In genomic region chr1:42696371-42697031, GRCm38 (mm10) we compare ENCODE assay signal across 9 mouse cellular contexts. TPM values are rescaled to one million over a fixed set of nuclear protein-coding genes. Genes with fewer than 3 reads are reported as not detected.
A peak's percentile ranks its signal among the peaks of the same experiment; 100 is the strongest.
DNase-seq lines count a peak whose midpoint lies in the region; ATAC-seq and TF ChIP-seq lines count a peak whose summit lies in the region.
"Had no signal": no experiment of that assay in that cellular context is flagged by ENCODE, and none has a peak within 500 bp of the region (broad histone marks: within the 10 kb centered on the region; RNA-seq: fewer than 3 reads in every experiment).

No protein-coding gene starts in this region.

- H3K4me1 ChIP-seq in brown adipose tissue, adult 24 weeks (ENCODE audit: control insufficient read depth, insufficient read depth, insufficient read length, low read length) = peaks cover 6% of the 10 kb centered on the region
- no peaks in the 10 kb centered on the region for H3K4me1 ChIP-seq in forebrain, embryonic 14.5 days (ENCODE audit: control insufficient read depth, insufficient read depth, low read length)
- peaks cover 39% of the 10 kb centered on the region for H3K4me1 ChIP-seq in neural tube, embryonic 15.5 days

- no peak for TF ChIP-seq CTCF in left cerebral cortex, adult 2 months (IDR thresholded peaks at IDR 0.05)

- H3K27ac ChIP-seq in left cerebral cortex, adult 2 months = peak overlapping the region; percentile 91
- H3K27ac ChIP-seq in brown adipose tissue, adult 24 weeks (replicated peaks; ENCODE audit: low read depth, low read length) = no peak overlapping the region
- peak overlapping the region; percentile 99 for H3K27ac ChIP-seq in forebrain, embryonic 14.5 days (ENCODE audit: low read depth, low read length)
- H3K27ac ChIP-seq in neural tube, embryonic 15.5 days (replicated peaks) = peak overlapping the region; percentile 90

- ATAC-seq in forebrain, embryonic 14.5 days = no peak
- no peak for ATAC-seq in neural tube, embryonic 15.5 days (ENCODE audit: low FRiP score)

- intact Hi-C loops in left cerebral cortex, adult 2 months (cut with DNase I) = loop anchor here (1.0 to 10.0 kb wide), 3 partner anchors 17 to 1662 kb away; no protein-coding TSS in a partner anchor

- DNase-seq in left cerebral cortex, adult 2 months (ENCODE audit: extremely low spot score in 1 of 2, low spot score in 2 of 2) = no peak
- no peak for DNase-seq in left cerebral cortex, adult 18-20 months (ENCODE audit: low spot score in 2 of 2)
- peak; percentile 55 for DNase-seq in forebrain, embryonic 14.5 days (ENCODE audit: low spot score)
- DNase-seq in kidney, postnatal 14 days = peak; percentile 57
- no peak for DNase-seq in spleen, postnatal 10 days (ENCODE audit: low spot score in 2 of 2)
- DNase-seq in gastrocnemius, postnatal 4 days (ENCODE audit: low spot score in 2 of 2) = no peak

- H3K9me3 ChIP-seq in forebrain, embryonic 14.5 days (replicated peaks; ENCODE audit: control insufficient read depth, low read length) = no peaks in the 10 kb centered on the region
- no peaks in the 10 kb centered on the region for H3K9me3 ChIP-seq in neural tube, embryonic 15.5 days (replicated peaks)

- peaks cover 30% of the 10 kb centered on the region for H3K36me3 ChIP-seq in forebrain, embryonic 14.5 days (ENCODE audit: control insufficient read depth, insufficient read depth, low read length)
- H3K36me3 ChIP-seq in neural tube, embryonic 15.5 days = no peaks in the 10 kb centered on the region

- peak overlapping the region; percentile 97 for H3K4me2 ChIP-seq in forebrain, embryonic 14.5 days (ENCODE audit: low read length)
- H3K4me2 ChIP-seq in neural tube, embryonic 15.5 days = peak overlapping the region; percentile 78

- H3K4me3 ChIP-seq in left cerebral cortex, adult 2 months = peak overlapping the region; percentile 62
- H3K4me3 ChIP-seq in brown adipose tissue, adult 24 weeks (ENCODE audit: insufficient read depth, low read depth, low read length) = peak overlapping the region; percentile 43
- peak overlapping the region; percentile 94 for H3K4me3 ChIP-seq in forebrain, embryonic 14.5 days (ENCODE audit: low read depth, low read length)
- H3K4me3 ChIP-seq in neural tube, embryonic 15.5 days (replicated peaks) = peak overlapping the region; percentile 66

- H3K27me3 ChIP-seq in forebrain, embryonic 14.5 days (replicated peaks; ENCODE audit: control insufficient read depth, insufficient read depth, low read length) = no peaks in the 10 kb centered on the region
- no peaks in the 10 kb centered on the region for H3K27me3 ChIP-seq in neural tube, embryonic 15.5 days (replicated peaks)

- H3K9ac ChIP-seq in forebrain, embryonic 14.5 days (ENCODE audit: low read length) = peak overlapping the region; percentile 100
- H3K9ac ChIP-seq in neural tube, embryonic 15.5 days (replicated peaks) = peak overlapping the region; percentile 74

- WGBS in forebrain, embryonic 14.5 days = 0% methylated on average over 25 of the region's 62 CpGs
- WGBS in neural tube, embryonic 15.5 days = under 1% methylated on average over 46 of the region's 62 CpGs

RNA-seq across cellular contexts. Expression of gene Pou3f3, which starts 0.9 kb away (rescaled TPM):
- total RNA-seq in left cerebral cortex, adult 2 months (2021) = 10 to 100 TPM; 61.6 to 66.4 TPM
- total RNA-seq in left cerebral cortex, adult 18-20 months (2021) = 10 to 100 TPM; 57.7 to 58.2 TPM
- not detected in 2 replicates for polyA plus RNA-seq in brown adipose tissue, adult 24 weeks (2012; ENCODE audit: insufficient read depth, insufficient read length, missing spikeins)
- 28.9 and 35.3 TPM in 2 replicates for polyA plus RNA-seq in forebrain, embryonic 14.5 days (2014; fragmentation: Nextera tagmentation; extraction: Ambion mirVana)
- polyA plus RNA-seq in neural tube, embryonic 15.5 days (2015; fragmentation: Nextera tagmentation; extraction: Ambion mirVana) = 6.9 and 9.5 TPM in 2 replicates
- total RNA-seq in gastrocnemius, postnatal 4 days (2021) = under 1 TPM in 1 of 2 experiments, not detected in 1; 0.05 TPM
- polyA plus RNA-seq: large intestine, adult 2 months had no signal

Comparison
In these comparisons a context has a peak if more than half of its experiments do, and no peak if none do; other contexts are left out.
1. DNase-seq: peak in forebrain, embryonic 14.5 days (single experiment) and kidney, postnatal 14 days (single experiment); none in left cerebral cortex, adult 2 months (0 of 2), left cerebral cortex, adult 18-20 months (0 of 2), spleen, postnatal 10 days (0 of 2) and gastrocnemius, postnatal 4 days (0 of 2).
2. H3K4me3 ChIP-seq: peak in every context shown above with its lines; median percentile 94 in forebrain, embryonic 14.5 days; 66 in neural tube, embryonic 15.5 days; 62 in left cerebral cortex, adult 2 months; 43 in brown adipose tissue, adult 24 weeks.
3. RNA of gene Pou3f3, which starts 0.9 kb away (total RNA-seq): 61.6 to 66.4 TPM in left cerebral cortex, adult 2 months and 57.7 to 58.2 TPM in left cerebral cortex, adult 18-20 months; 0.05 TPM in gastrocnemius, postnatal 4 days; every median in the first group is over 10 times any median in the second.